ENCODE assay signal across 8 mouse cellular contexts in genomic region chr2:28278150-28278549, GRCm38 (mm10).
DNase-seq lines count a peak whose midpoint lies in the region; ATAC-seq and TF ChIP-seq lines count a peak whose summit lies in the region.

No protein-coding gene starts in this region.

- no peak overlapping the region for H3K9ac ChIP-seq in embryonic facial prominence, embryonic 14.5 days (ENCODE audit: low read depth, low read length)
- H3K9ac ChIP-seq in heart, postnatal 0 days (replicated peaks; ENCODE audit: low read depth, low read length): no peak overlapping the region
- no peak overlapping the region for H3K9ac ChIP-seq in lung, postnatal 0 days (replicated peaks; ENCODE audit: low read depth)

- H3K9me3 ChIP-seq in embryonic facial prominence, embryonic 14.5 days (ENCODE audit: control insufficient read depth, low read length): no peaks in the 10 kb centered on the region
- H3K9me3 ChIP-seq in heart, postnatal 0 days (replicated peaks; ENCODE audit: control insufficient read depth, low read length): no peaks in the 10 kb centered on the region
- no peaks in the 10 kb centered on the region for H3K9me3 ChIP-seq in lung, postnatal 0 days (ENCODE audit: low read length)

- peak; percentile 67 for DNase-seq in ES-CJ7 (ENCODE audit: low read depth, low spot score)
- DNase-seq in embryonic facial prominence, embryonic 14.5 days (ENCODE audit: low spot score): peak; percentile 77
- peak; percentile 50 for DNase-seq in heart, postnatal 0 days (ENCODE audit: low spot score)
- DNase-seq in kidney, postnatal 4 days: peak; percentile 85 to 89
- DNase-seq in lung, postnatal 0 days (ENCODE audit: low spot score): peak; percentile 55
- peak; percentile 66 to 77 for DNase-seq in right cerebral cortex, postnatal 10 days (ENCODE audit: low spot score in 2 of 2)
- no peak for DNase-seq in T-cell, adult 2 months (ENCODE audit: low spot score)

- no peak overlapping the region for H3K4me3 ChIP-seq in bone marrow, adult 2 months (replicated peaks; ENCODE audit: control insufficient read depth, low read depth, low read length)
- H3K4me3 ChIP-seq in embryonic facial prominence, embryonic 14.5 days (ENCODE audit: low read depth, low read length): no peak overlapping the region
- no peak overlapping the region for H3K4me3 ChIP-seq in heart, postnatal 0 days (ENCODE audit: low read depth, low read length)
- H3K4me3 ChIP-seq in lung, postnatal 0 days (ENCODE audit: low read depth, low read length): no peak overlapping the region

- whole genome bisulfite sequencing in bone marrow, adult 2 months: 15% methylated on average over 7 of the region's 7 CpGs
- 7% methylated on average over 7 of the region's 7 CpGs for WGBS in embryonic facial prominence, embryonic 14.5 days
- WGBS in heart, postnatal 0 days: 17% methylated on average over 7 of the region's 7 CpGs
- 18% methylated on average over 7 of the region's 7 CpGs for WGBS in lung, postnatal 0 days

- H3K4me1 ChIP-seq in bone marrow, adult 2 months (ENCODE audit: control insufficient read depth, insufficient read depth, low read length): no peaks in the 10 kb centered on the region
- H3K4me1 ChIP-seq in embryonic facial prominence, embryonic 14.5 days (ENCODE audit: control insufficient read depth, insufficient read depth, low read length): no peaks in the 10 kb centered on the region; the same call in 1 of the 2 replicates
- H3K4me1 ChIP-seq in heart, postnatal 0 days (ENCODE audit: control insufficient read depth, insufficient read depth): peaks cover 20% of the 10 kb centered on the region
- H3K4me1 ChIP-seq in lung, postnatal 0 days (ENCODE audit: insufficient read depth, low read depth, low read length): no peaks in the 10 kb centered on the region

- no peak overlapping the region for H3K4me2 ChIP-seq in embryonic facial prominence, embryonic 14.5 days (ENCODE audit: low read depth, low read length)
- H3K4me2 ChIP-seq in heart, postnatal 0 days (ENCODE audit: low read depth, low read length): no peak overlapping the region
- H3K4me2 ChIP-seq in lung, postnatal 0 days (replicated peaks; ENCODE audit: low read depth, low read length): no peak overlapping the region

- no peak overlapping the region for H3K27ac ChIP-seq in bone marrow, adult 2 months (ENCODE audit: control insufficient read depth, insufficient read depth, low read depth, low read length, poor library complexity)
- H3K27ac ChIP-seq in embryonic facial prominence, embryonic 14.5 days (replicated peaks; ENCODE audit: low read depth, low read length): no peak overlapping the region
- H3K27ac ChIP-seq in heart, postnatal 0 days (ENCODE audit: low read depth): no peak overlapping the region
- H3K27ac ChIP-seq in lung, postnatal 0 days (ENCODE audit: low read length): no peak overlapping the region

- no peaks in the 10 kb centered on the region for H3K36me3 ChIP-seq in embryonic facial prominence, embryonic 14.5 days (ENCODE audit: control insufficient read depth, insufficient read depth, low read length)
- no peaks in the 10 kb centered on the region for H3K36me3 ChIP-seq in heart, postnatal 0 days (replicated peaks; ENCODE audit: control insufficient read depth, insufficient read depth, low read length)
- no peaks in the 10 kb centered on the region for H3K36me3 ChIP-seq in lung, postnatal 0 days (ENCODE audit: insufficient read depth, low read length)

- TF ChIP-seq POLR2A in bone marrow, adult 2 months (IDR thresholded peaks at IDR 0.05; ENCODE audit: borderline replicate concordance, control insufficient read depth, low read depth, low read length): no peak

- TF ChIP-seq EP300 in heart, postnatal 0 days (IDR thresholded peaks at IDR 0.05; ENCODE audit: low read depth): no peak
- no peak for TF ChIP-seq EP300 in lung, postnatal 0 days (IDR thresholded peaks at IDR 0.05)

- ATAC-seq in embryonic facial prominence, embryonic 14.5 days (ENCODE audit: low read depth): peak; percentile 57
- ATAC-seq in heart, postnatal 0 days (ENCODE audit: insufficient read depth, low read depth): peak; percentile 73
- ATAC-seq in lung, postnatal 0 days: peak; percentile 49

- H3K27me3 ChIP-seq in embryonic facial prominence, embryonic 14.5 days (replicated peaks; ENCODE audit: control insufficient read depth, insufficient read depth, low read length): no peaks in the 10 kb centered on the region
- H3K27me3 ChIP-seq in heart, postnatal 0 days (ENCODE audit: control insufficient read depth, insufficient read depth, low read length): peaks cover 11% of the 10 kb centered on the region
- H3K27me3 ChIP-seq in lung, postnatal 0 days (replicated peaks; ENCODE audit: insufficient read depth, low read length): no peaks in the 10 kb centered on the region

- peak; percentile 47; the same call in 1 of the 2 replicates for TF ChIP-seq CTCF in bone marrow, adult 2 months (IDR thresholded peaks at IDR 0.05; ENCODE audit: control insufficient read depth, insufficient read depth, low read length)
- TF ChIP-seq CTCF in heart, postnatal 0 days (IDR thresholded peaks at IDR 0.05; ENCODE audit: low read depth): peak; percentile 68
- peak; percentile 78 for TF ChIP-seq CTCF in lung, postnatal 0 days (IDR thresholded peaks at IDR 0.05)
